Mouse (Mus musculus): ENCODE results near the gene Cyb5rl. TPM values are rescaled to one million over a fixed set of nuclear protein-coding genes. Genes with fewer than 3 reads are reported as not detected.
A peak's percentile ranks its signal among the peaks of the same experiment; 100 is the strongest.

The Cyb5rl gene
- polyA plus RNA-seq, 1 experiment: 25.5 TPM

- DNase-seq (ENCODE audit: low read depth): no peak
Observed at GRCm38 (mm10) chr4:107061560-107061959, 5.2 kb upstream of the Cyb5rl start.

DNA sequence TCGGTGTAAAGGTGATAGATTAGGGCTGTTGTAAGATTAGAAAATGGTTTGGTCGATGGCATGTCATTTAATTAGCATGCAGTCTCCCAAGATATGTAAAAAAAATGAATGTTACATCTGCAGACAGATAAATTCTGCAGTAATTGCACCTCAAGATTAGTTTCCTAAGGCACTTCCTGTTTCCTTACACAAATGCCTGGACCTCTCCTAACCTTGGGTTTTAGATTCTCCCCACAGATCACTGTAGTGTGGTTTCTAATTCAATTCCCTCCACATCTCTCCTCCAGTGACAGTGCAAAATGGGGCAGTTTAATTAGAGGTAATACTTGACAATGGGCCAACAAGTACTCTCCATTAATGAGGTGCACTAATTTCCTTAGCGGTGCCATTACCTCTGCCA is 3.6 kb upstream of the Cyb5rl start:
- no peak for DNase-seq (ENCODE audit: low read depth)

DNA sequence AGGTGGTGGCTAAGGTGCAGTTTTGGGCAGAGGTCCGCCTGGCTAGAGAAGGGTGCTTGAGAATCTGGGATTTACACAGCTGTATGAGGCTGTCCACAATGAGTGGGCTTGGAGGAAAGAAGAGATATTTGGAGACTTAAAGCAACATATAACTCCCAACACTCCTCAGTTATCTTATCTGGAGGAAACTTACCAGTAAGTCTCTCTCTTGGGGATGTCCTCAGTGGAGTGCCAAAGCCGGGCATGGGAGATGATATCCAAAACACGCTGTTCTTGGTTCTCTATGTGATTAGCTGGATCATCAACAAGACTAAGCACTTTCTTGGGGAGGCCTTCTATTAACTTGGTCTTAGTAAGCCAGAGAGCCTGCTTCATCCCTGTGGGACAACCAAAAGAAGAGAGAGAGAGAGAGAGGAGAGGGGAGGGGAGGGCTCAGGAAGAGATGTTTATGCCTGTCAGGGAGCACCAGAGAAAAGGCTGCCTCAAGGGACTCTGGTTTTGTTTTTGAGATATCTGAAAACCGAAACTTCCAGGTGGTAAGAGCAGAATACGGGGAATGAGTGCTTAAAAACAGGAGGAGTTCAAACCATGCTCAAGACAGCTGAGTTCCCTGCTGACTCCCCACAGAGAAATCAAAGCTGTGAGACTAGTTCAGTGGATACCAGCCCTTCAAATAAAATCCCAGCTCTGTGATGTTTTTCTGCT is 2.2 kb upstream of the Cyb5rl start:
- no peak for DNase-seq (ENCODE audit: low read depth)

DNA sequence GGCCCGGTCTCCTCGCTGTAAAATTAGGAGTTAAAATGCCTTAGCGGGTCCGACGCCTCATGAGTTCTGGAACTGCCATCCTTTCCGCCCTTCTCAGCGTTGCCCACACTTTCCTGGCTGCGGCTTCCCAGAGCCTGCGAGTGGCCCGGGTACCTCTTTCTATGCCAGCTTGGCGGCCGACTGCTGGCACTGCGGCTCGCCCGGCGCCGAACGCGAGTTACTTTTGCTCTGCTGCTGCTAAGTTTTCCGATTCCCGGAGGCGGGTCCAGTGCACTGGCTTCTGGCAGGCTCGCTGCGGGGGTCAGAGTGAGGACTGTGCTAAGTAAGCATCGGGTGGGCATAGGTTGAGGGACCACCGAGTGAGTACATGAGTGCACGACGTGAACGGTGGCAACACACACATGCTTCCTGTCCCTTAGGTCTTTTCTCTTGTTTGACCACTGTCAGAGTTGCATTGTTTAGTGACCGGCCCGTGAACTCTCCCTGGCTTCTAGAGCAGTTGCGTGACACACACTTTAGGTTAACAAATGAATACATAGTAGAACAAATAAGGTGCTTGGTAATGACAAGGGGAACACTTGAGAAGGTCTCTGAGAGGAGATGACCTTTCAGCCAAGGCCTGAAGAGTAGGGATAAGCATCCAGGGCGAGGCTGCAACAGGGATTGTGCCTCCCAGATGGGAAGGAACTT is 508 bp downstream of the Cyb5rl start:
- no peak for DNase-seq (ENCODE audit: low read depth)

DNA sequence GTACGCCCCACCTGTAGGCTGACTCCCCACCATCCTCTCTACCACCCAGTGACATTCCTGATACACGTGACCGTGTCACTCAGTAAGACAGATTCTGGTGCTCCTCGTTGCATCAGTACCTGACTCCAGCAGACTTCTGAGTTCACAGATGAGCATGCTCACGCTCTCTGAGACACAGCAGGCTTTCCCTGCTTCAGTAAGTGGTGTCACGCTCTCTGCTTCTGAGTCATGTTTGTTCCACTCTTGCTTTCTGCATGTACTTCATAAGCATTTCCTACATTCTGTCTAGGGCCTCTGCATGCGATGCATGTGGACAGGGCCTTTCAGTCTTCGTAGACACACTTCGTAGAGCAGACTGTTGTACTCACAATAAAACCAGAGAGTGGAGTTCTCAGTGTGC is 5.6 kb downstream of the Cyb5rl start:
- no peak for DNase-seq (ENCODE audit: low read depth)

- no peak for DNase-seq (ENCODE audit: low read depth)
Observed at GRCm38 (mm10) chr4:107075456-107075855, 8.7 kb downstream of the Cyb5rl start.

DNA sequence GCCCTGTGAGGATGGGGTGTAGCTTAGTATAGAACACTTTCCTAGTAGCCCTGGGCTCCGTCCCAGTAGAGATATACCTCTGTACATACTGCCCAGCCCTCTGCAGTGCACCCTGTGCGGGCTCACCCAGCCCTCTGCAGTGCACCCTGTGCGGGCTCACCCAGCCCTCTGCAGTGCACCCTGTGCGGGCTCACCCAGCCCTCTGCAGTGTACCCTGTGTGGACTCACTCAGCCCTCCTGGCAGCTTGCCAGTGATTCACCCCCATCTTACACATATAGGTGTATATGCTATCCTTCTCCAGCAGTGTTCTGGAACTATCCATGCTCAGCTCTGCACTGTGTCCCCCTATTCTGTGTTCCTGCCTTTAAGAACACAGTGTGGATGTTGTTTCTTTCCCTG is 12.1 kb downstream of the Cyb5rl start:
- DNase-seq (ENCODE audit: low read depth): no peak

DNA sequence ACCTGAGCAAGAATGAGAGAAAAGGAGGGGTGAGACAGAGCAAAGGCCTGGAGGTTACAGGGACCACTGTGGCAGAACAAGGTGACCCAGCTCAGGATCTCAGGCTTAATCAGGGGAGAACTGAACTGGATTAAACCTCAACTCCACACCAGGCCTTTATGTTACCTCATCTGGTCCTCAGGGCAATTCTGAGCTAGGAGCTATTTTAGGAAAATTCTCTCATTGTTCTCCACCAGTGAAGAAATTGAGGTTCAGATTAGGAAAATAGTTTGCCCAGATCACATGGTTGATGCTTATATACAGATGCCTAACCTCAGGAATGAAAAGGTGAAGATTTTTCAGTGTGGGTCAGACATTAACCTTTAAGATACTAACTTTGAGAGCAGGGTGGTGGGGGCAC is 12.9 kb downstream of the Cyb5rl start:
- no peak for DNase-seq (ENCODE audit: low read depth)

DNA sequence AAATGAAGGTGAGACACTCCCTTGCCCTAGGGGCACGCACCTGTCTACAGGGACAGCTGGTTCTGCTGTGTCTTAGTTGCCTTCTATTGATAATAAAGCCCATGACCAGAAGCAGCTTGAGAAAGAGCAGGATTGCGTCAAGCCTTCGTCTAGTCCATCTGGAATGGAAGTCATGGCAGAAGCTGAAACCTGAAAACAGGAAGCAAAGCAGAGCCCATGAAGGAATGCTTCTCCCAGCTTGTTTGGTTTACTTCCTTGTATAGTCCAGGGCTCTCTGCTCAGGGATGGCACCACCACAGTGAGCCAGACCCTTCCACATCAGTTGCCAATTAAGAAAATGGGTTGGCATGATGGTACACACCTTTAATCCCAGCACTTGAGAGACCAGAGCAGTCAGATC is 15.4 kb downstream of the Cyb5rl start:
- peak; percentile 56 for DNase-seq (ENCODE audit: low read depth)

DNA sequence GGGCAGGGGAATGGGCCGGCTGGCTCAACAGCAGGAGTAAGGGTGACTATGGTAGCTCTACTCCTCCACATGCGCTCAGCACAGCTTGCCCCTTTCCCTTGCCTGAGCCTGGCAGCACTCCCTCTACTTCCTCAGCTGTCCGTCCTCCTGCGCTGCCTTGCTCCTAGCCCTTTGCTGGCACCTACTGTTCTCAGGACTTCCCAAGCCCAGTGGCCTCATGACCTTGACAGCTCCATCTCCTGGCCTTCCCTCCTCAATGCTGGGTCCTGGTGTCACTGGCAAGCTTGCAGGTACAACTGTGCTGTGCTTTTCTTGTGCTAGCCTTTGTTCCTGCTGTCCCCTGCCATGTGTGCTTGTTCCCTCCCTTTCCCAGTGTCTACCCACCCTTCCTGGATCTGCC is 16.3 kb downstream of the Cyb5rl start:
- no peak for DNase-seq (ENCODE audit: low read depth)

GRCm38 (mm10) chr4:107084343-107084742 is 17.6 kb downstream of the Cyb5rl start:
- no peak for DNase-seq (ENCODE audit: low read depth)

DNA sequence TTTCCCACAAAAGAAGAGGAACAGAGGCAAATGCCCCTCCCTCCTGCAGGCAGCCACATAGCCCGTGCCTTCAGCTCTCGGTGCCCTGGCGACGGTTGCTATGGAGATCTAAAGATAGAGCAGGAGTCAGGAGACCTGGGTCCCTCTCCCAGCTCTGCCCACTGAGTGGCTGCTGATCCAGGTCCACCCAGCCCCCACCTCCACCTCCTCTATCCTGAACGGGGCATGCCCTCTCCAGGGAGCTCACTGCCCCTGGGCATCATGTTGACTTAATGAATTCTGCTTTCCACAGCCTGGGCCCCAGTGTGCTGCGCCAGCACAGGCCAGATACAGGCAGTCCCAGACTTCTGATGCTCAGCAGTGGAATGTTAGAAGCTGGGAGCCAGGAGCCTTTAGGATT is 18.1 kb downstream of the Cyb5rl start:
- DNase-seq (ENCODE audit: low read depth): no peak

DNA sequence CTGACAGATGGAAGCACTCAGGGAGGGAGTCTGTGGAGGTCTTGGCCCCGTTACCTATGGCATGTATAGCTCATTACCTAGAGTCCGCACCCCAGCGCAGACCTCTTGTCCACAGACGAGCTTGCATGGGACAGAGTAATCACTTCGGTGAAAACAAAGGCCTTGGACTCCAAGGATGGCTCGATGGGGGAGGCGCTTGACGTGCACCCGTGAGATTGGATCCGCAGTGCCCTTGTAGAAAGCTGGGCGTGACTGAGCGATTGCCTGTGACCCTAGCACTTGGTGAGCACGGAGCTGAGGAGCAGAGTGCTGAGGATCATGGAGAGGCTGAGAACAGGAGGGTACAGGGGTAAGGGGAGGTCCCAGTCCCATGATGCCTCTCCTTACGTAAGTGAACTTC is 24.9 kb downstream of the Cyb5rl start:
- DNase-seq (ENCODE audit: low read depth): no peak

DNA sequence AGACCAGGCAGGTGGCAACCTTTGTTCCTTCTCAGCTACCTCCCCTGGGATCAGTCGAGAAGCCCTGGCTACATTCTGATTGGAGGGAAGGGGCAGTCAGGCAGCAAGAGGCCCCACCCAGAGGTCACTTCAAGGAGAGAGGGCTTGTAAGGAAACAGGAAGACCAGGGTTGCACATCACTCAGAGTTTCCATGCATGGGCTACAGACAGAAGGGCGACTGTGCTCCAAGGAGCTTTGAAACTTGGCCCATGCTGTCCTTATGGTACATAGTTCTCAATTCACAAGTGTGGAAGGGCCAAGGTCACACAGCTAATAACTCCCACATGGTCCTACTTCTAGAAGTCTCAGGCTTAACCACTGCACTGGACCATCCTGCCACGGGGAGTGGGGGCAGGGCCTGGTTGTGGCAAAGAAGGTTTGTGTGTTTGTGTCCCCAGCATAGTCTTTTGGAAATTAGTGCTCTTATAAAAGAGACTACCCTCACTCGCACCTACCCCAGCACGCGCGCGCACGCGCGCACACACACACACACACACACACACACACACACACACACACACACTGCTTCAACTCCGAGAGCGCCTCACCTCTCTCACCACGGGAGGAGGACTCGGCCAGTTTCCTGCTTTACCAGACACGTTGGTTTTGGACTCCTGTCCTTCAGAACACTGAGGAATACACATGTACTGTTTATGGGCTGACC is 27.8 kb downstream of the Cyb5rl start:
- no peak for DNase-seq (ENCODE audit: low read depth)

GRCm38 (mm10) chr4:107096043-107096442 is 29.3 kb downstream of the Cyb5rl start:
- no peak for DNase-seq (ENCODE audit: low read depth)

- DNase-seq (ENCODE audit: low read depth): no peak
Observed at GRCm38 (mm10) chr4:107096841-107097373, 30.1 kb downstream of the Cyb5rl start, which contains the start of gene Cdcp2. Gene Cdcp2, plus strand, starts transcription at chr4:107096891.

GRCm38 (mm10) chr4:107097871-107098270 is 31.1 kb downstream of the Cyb5rl start:
- DNase-seq (ENCODE audit: low read depth): no peak

DNA sequence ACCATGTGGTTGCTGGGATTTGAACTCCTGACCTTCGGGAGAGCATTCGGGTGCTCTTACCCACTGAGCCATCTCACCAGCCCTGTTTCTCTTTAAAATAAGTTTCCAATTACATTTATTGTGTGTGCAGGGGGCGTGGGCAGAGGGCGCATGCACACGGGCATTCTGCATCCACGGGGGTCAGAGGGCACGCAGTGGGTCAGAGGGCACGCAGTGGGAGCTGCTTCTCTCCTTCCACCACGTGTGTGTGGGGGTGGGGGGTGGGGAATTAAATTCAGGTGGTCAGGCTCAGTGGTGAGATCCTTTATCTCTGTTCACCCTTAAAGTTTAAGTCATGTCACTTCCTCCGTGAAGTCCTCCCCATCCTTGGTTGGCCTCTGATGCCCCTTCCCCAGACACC is 31.6 kb downstream of the Cyb5rl start:
- DNase-seq (ENCODE audit: low read depth): no peak

GRCm38 (mm10) chr4:107098791-107099525 is 32.2 kb downstream of the Cyb5rl start:
- no peak for DNase-seq (ENCODE audit: low read depth)

- DNase-seq (ENCODE audit: low read depth): no peak
Observed at GRCm38 (mm10) chr4:107102220-107102619, 35.4 kb downstream of the Cyb5rl start.

DNA sequence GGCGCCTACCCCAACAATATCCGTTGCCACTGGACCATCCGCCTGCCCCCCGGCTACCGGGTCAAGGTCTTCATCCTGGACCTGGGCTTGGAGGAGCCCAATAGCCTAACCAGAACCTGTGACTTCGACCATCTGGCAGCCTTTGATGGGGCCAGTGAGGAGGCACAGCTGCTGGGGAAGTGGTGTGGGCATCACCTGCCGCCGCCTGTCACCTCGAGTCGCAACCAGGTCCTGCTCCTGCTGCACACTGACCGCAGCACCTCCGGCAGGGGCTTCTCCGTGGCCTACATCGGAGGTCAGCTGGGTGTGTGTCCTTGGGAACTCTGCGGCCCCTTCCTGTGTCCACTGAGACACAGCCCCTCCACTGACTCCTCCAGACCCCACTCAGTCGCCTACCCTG is 40.0 kb downstream of the Cyb5rl start:
- no peak for DNase-seq (ENCODE audit: low read depth)

GRCm38 (mm10) chr4:107108291-107108731 is 41.5 kb downstream of the Cyb5rl start:
- DNase-seq (ENCODE audit: low read depth): no peak
